Mouse (Mus musculus) limb, embryonic 10.5 days (tissue): Measurements from ENCODE around the gene Inava. TPM values are rescaled to one million over a fixed set of nuclear protein-coding genes. Genes with fewer than 3 reads are reported as not detected.

Experiments used
- DNase-seq: peaks from one replicate; pipeline ENCODE4 v3.0.0-alpha.2; 2017; ENCODE audit warnings: low spot score
- H3K27ac ChIP-seq: fragments of 300-500 bp; sonication (generic); 2 replicates; pipeline ENCODE4 v1.5.1; 2016; ENCODE audit warnings: mild to moderate bottlenecking
- H3K27me3 ChIP-seq: fragments of 300-500 bp; sonication (generic); 2 replicates; pipeline ENCODE4 v1.6.1; 2016; ENCODE audit warnings: low read depth, mild to moderate bottlenecking; ENCODE audit not compliant: poor library complexity, severe bottlenecking
- H3K36me3 ChIP-seq: fragments of 300-500 bp; sonication (generic); 2 replicates; pipeline ENCODE4 v1.6.1; 2016; ENCODE audit warnings: mild to moderate bottlenecking, moderate library complexity
- H3K4me1 ChIP-seq: fragments of 300-500 bp; sonication (generic); 2 replicates; pipeline ENCODE4 v1.6.1; 2016
- H3K4me3 ChIP-seq: fragments of 300-500 bp; sonication (generic); 2 replicates; pipeline ENCODE4 v1.5.1; 2016; ENCODE audit warnings: mild to moderate bottlenecking, moderate library complexity
- H3K9me3 ChIP-seq: fragments of 300-500 bp; sonication (generic); replicated peaks from 2 replicates; pipeline ENCODE4 v1.6.1; 2016; ENCODE audit warnings: mild to moderate bottlenecking
- WGBS: fragments of 180-500 bp; shearing (Covaris S2); methylation state at CpG from one replicate; pipeline ENCODE4 v1.1.7; 2016; 5-methylcytosine and 5-hydroxymethylcytosine counted together
- polyA plus RNA-seq: library from polyadenylated mRNA; unstranded; fragments of >200 nt; fragmentation: Nextera tagmentation; extraction: Ambion mirVana; gene quantifications from 2 replicates; pipeline ENCODE4 v1.2.1, GENCODE M21; 2016

Gene Inava
- polyA plus RNA-seq, 1 experiment from 2014 or later: 29.2 TPM

DNA sequence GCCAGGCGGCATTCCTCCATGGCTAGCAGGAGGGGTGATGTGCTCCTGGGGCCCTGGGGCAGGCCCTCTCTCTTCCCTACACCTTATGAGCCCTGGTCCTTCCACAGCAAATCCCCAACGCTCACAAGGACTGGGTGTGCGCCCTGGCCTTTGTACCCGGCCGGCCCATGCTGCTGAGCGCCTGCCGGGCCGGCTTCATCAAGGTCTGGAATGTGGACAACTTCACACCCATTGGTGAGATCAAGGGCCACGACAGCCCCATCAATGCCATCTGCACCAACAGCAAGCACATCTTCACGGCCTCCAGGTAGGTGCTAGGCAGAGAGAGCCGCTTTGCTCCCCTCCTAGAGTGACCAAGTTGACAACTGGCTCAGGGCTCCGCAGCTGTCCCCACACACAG is 61.4 kb downstream of the Inava start:
- H3K4me3 ChIP-seq: no peak overlapping the region
- peak overlapping the region; percentile 39; the same call in 1 of the 2 replicates for H3K27ac ChIP-seq
- H3K36me3 ChIP-seq: peaks cover 82% of the 10 kb centered on the region
- no peak for DNase-seq
- H3K27me3 ChIP-seq: 0 out of 2 replicates have a peak, but pooled peaks cover 13% of the 10 kb centered on the region
- WGBS: 45% methylated on average over 12 of the region's 12 CpGs
- no peaks in the 10 kb centered on the region for H3K9me3 ChIP-seq
- peaks cover 32% of the 10 kb centered on the region for H3K4me1 ChIP-seq

DNA sequence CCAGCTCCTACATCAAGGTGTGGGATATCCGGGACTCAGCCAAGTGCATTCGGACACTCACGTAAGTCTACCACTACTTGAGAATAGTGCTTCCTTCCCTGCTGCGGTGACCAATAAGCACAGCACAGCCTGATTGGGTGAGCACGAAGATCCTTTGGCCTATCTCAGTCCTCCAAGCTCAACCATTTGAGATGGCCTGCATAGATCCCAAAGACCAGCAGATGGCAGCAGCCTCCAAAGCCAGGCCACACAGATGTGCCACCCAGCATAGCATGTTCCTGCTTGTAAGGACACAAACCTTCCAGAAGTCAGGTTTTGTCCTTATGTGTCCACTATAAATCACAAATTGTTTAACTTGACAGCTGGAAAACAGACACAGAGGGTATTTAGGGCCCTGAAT is 64.0 kb downstream of the Inava start:
- WGBS: 13% methylated on average over 5 of the region's 5 CpGs
- Histone ChIP-seq H3K9me3 (no peaks in the 10 kb centered on the region), H3K36me3 (peaks cover 82% of the 10 kb centered on the region), H3K27me3 (0 out of 2 replicates have a peak, but pooled peaks cover 13% of the 10 kb centered on the region), H3K27ac (no peak overlapping the region), H3K4me1 (peaks cover 39% of the 10 kb centered on the region), H3K4me3 (no peak overlapping the region)
- DNase-seq: peak; percentile 82

DNA sequence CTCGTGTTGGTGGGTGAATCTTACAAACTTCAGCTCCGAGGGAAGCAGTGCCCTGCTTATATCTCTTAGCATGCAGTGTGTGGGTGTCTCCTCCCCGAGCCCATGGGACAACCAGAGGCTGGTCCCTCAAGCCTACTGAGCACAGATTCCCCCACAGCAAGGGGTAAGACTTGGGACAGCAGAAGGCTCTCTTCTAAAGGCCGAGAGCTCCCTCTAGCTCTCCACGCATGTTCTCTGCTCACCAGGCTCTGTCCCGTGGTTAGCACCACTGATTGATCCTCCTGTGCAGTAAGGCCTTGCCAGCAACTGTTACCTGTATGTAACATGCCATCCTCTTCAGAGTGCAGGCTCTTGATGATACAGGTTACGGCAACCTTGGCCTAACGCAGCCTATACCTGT is 66.4 kb downstream of the Inava start:
- 68% methylated on average over 8 of the region's 8 CpGs for WGBS
- Histone ChIP-seq H3K27me3 (0 out of 2 replicates have a peak, but pooled peaks cover 9% of the 10 kb centered on the region), H3K36me3 (peaks cover 84% of the 10 kb centered on the region), H3K4me3 (no peak overlapping the region), H3K9me3 (no peaks in the 10 kb centered on the region), H3K4me1 (peaks cover 16% of the 10 kb centered on the region), H3K27ac (no peak overlapping the region)
- DNase-seq: no peak

DNA sequence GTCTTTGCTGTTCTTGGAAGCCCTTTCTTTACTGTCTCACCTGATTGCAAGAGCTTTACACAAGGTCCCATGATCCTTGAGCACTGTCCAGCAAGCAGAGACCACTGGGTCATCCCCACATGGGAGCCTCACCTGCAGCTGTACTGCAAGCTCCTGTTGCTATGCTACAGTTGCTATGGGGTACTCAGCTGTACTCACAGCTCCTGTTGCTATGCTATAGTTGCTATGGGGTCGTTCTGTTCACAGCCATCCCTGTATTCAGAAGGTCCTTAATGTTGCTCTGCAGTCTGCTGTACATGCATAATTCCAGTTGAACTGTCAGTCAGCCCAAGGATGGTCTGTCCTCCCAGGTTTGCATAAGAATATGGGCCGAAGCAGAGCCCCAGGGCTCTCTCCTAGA is 68.6 kb downstream of the Inava start:
- H3K4me1 ChIP-seq: peaks cover 13% of the 10 kb centered on the region
- H3K27me3 ChIP-seq: no peaks in the 10 kb centered on the region
- H3K36me3 ChIP-seq: peaks cover 87% of the 10 kb centered on the region
- 69% methylated on average over 2 of the region's 2 CpGs for WGBS
- no peak overlapping the region for H3K27ac ChIP-seq
- DNase-seq: no peak
- no peak overlapping the region for H3K4me3 ChIP-seq
- H3K9me3 ChIP-seq: no peaks in the 10 kb centered on the region

Other genes starting within 250 kb of the Inava start
- gene Igfn1, start 227.9 kb downstream of the Inava start, polyA plus RNA-seq: 0.04 TPM in 1 of 2 replicates, not detected in the other
- 147 and 162 TPM in 2 replicates for gene Tmem9, start 226.1 kb downstream of the Inava start, polyA plus RNA-seq
- gene Ascl5, start 183.5 kb downstream of the Inava start, polyA plus RNA-seq: not detected in 2 replicates
- 0.06 TPM in 1 of 2 replicates, not detected in the other for gene Cacna1s, start 181.5 kb downstream of the Inava start, polyA plus RNA-seq
- 7.2 and 10.9 TPM in 2 replicates for gene Kif21b, start 102.9 kb downstream of the Inava start, polyA plus RNA-seq
- 0.15 and 0.25 TPM in 2 replicates for gene Mroh3, start 21.4 kb downstream of the Inava start, polyA plus RNA-seq
- not detected in 2 replicates for gene Gpr25, start 26.6 kb upstream of the Inava start, polyA plus RNA-seq
- gene Camsap2, start 111.8 kb upstream of the Inava start, polyA plus RNA-seq: 11.6 and 11.7 TPM in 2 replicates
- 16.5 and 17.8 TPM in 2 replicates for gene Ddx59, start 181.0 kb upstream of the Inava start, polyA plus RNA-seq
- 7.7 and 9.8 TPM in 2 replicates for gene Kif14, start 232.1 kb upstream of the Inava start, polyA plus RNA-seq